Mouse (Mus musculus): Measurements from ENCODE around the gene Susd1.

GRCm38 (mm10) chr4:59447296-59447695 lies 8.9 kb upstream of the Susd1 start:
- no peak for TF ChIP-seq CTCF (IDR thresholded peaks at IDR 0.05)
- TF ChIP-seq POLR2A (IDR thresholded peaks at IDR 0.05; ENCODE audit: insufficient read depth, low read depth, low read length), result no peak
- TF ChIP-seq EP300 (IDR thresholded peaks at IDR 0.05; ENCODE audit: insufficient read depth, low read depth, low read length), result no peak
